Mouse (Mus musculus): Measurements from ENCODE around the gene Btbd35f20. TPM values are rescaled to one million over a fixed set of nuclear protein-coding genes. Genes with fewer than 3 reads are reported as not detected.
"Not testable (repeated sequence)": the region's sequence is repeated elsewhere in the genome, so short reads cannot be mapped to it uniquely, and the experiment has no call there.

Gene Btbd35f20
- polyA plus RNA-seq (2014; fragmentation: Nextera tagmentation; extraction: Ambion mirVana) = not detected in 2 replicates

- H3K4me1 ChIP-seq (ENCODE audit: control insufficient read depth, insufficient read depth, low read length); H3K9ac ChIP-seq (ENCODE audit: low read length); H3K36me3 ChIP-seq (ENCODE audit: control insufficient read depth, insufficient read depth, low read length); H3K4me3 ChIP-seq (ENCODE audit: low read depth, low read length); H3K4me2 ChIP-seq; H3K27ac ChIP-seq (ENCODE audit: low read depth, low read length); H3K9me3 ChIP-seq (ENCODE audit: control insufficient read depth, low read length); ATAC-seq (ENCODE audit: low FRiP score); H3K27me3 ChIP-seq (ENCODE audit: control insufficient read depth, insufficient read depth, low read length); DNase-seq (ENCODE audit: low spot score, missing footprints): not testable (repeated sequence)
- no CpG with 5 or more reads among the region's 4 CpGs for WGBS
Measured at GRCm38 (mm10) chrX:4291145-4291544, at the start of gene Btbd35f20. Btbd35f20 (minus strand) TSS chrX:4291245.

Other genes starting within 250 kb of the Btbd35f20 start
- not detected in 2 replicates for gene Btbd35f28, start 94.7 kb downstream of the Btbd35f20 start, polyA plus RNA-seq (2014; fragmentation: Nextera tagmentation; extraction: Ambion mirVana)
- gene Btbd35f17, start 79.4 kb upstream of the Btbd35f20 start, polyA plus RNA-seq (2014; fragmentation: Nextera tagmentation; extraction: Ambion mirVana) = not detected in 2 replicates

Measured in midbrain, embryonic 11.5 days (tissue).